Mouse (Mus musculus): Measurements from ENCODE around the gene Hacd1.
"Not testable (repeated sequence)": the region's sequence is repeated elsewhere in the genome, so short reads cannot be mapped to it uniquely, and the experiment has no call there.

Gene Hacd1

DNA sequence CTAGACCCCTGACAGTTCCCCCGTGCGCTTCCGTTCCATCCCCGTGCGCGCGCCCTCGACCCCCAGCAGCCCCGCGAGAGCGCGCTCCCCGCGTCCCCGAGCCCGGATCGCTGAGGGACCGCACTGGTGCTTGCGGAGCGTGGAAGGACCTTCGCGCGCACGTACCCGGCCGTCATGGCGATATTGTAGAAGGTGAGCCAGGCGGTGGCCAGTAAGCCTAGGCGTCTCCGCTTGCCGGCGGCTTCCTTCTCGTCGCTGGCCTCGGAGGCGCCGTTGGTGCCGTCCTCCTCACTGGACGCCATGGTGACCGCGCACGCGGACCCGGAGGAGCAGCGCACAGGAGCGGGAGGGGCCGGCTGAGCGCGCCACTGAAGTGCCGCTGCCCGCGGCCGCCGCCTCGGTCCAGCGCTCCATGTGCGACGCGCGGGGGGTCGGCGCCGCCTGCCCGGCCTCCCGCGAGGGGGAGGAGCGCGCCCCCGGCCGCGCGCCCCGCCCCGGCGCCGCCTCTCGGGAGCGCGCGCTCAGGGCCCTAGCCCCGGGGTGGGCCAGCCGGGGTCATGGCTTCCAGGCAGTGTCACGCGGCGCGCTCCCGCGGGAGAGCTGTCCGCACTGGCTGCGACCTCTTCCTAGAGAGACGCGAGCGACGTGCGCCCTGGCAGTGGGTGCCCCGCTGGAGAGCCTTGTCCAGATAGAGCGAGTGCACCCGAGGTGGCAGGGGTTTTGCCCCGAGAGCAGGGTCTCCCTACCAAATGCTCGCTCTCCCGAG lies at the start of gene Hacd1:
TSS of gene Hacd1 (minus strand) at position 570 of the 766 bp plus-strand sequence.
- DNase-seq = peak; percentile 85

DNA sequence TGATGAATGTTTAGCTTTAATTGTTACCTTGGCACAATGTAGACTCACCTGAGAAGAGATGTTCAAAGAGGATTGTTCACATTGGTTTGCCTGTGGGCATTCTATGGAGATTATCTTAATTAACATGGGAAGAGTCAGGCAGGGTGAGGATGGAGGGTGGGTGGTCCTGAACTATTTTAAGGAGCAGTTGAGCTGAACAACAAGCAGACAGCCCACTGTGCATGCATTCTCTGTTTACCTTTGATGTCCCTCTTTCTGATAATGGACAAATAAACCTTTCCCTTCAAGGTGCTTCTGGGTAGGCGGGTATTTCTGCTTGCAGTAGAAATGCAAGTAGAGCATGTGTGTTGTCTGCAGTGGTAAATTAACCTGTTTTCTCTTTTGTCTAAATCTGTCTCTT lies 48.0 kb upstream of the Hacd1 start:
- no peak for DNase-seq

DNA sequence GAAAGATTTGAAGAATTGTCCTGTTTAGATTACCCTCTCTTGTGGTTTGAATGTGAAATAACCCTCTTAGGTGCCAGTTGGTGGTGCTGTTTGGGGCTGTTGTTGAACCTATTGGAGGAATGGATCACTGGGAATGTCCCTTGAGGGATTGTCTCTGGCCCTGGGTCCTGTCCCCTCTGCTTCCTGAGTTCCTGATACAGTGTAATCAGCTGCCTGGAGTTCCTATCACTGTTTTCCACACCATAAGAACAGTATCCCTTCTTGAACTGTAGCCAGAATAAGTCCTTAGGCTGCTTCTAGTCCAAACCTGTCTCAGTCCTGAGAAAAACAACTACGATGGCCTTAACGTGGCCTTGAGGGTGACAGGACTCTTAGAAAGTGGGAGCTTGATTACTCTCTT lies 46.7 kb upstream of the Hacd1 start:
- no peak for DNase-seq

- no peak for DNase-seq
Observed at GRCm38 (mm10) chr2:14100533-14100932, 44.6 kb upstream of the Hacd1 start.

GRCm38 (mm10) chr2:14078527-14078926 lies 22.6 kb upstream of the Hacd1 start:
- not testable (repeated sequence) for DNase-seq

- no peak for DNase-seq
Observed at GRCm38 (mm10) chr2:14074221-14074901, 18.4 kb upstream of the Hacd1 start.

- DNase-seq = peak; percentile 89
Observed at GRCm38 (mm10) chr2:14073362-14074220, 17.7 kb upstream of the Hacd1 start, which contains the start of gene Stam. Gene Stam (plus strand): TSS chr2:14074098.

DNA sequence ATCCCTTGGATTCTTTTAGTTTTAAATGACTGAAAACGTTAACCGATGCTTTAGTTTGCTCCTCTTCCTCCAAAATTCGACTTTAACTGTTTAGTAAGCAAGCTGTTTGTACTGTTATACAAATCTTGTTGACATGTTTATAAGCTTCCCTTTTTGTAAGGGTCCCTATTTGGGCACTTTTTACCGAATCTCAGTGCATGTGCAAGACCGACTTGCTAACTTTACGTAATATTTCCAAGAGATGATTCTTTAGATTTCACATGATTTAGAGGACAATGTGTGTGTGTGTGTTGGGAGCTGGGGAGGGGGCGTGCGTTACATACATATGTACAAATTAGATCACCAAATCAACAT lies 17.1 kb upstream of the Hacd1 start:
- no peak for DNase-seq

GRCm38 (mm10) chr2:14070466-14070865 lies 14.5 kb upstream of the Hacd1 start:
- no peak for DNase-seq

- DNase-seq = no peak
Observed at GRCm38 (mm10) chr2:14069027-14069426, 13.1 kb upstream of the Hacd1 start.

DNA sequence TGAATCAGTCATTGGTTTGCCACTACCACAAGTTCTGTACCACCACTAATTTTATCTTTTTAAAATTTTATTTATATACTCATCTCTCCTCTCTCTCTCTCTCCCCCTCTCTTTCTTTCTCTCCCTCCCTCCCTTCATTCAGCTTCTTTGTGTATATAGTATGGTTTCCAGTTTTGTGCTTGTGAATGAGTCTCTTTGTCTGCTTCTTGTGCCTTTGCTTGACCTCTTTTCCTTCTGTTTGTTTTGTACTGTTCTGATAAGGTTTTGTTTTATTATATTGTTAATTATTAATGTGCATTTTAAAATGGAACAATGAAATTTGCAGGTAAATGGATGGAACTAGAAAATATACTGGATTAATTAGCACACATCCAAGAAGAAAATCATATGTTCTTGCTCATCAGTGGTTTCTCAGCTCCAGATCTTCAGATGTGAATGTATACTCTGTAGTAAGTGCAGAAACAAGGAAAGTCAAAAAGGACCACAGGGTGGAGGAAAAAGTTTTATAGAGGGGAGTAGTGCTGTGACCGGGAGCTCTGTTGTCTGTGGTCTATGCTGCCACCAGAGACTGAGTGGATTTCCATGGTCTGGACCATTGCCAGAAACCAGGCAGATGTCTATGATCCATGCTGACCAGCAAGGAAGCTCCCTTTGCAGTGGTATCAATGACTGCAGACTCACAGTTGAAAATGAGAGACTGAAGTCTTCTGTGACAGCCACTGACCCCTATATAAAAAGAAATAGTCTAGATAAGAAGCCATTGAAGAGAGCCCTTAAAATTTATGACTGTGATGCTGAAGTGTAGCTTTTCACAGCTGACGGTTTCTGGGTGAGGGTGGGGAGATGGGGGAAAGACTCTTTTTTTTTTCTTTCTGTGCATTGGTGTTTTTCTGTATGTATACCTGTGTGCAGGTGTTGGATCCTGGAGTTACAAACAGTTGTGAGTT lies 10.0 kb upstream of the Hacd1 start:
- DNase-seq = no peak

- DNase-seq = peak; percentile 66
Observed at GRCm38 (mm10) chr2:14055168-14055565, 768 bp downstream of the Hacd1 start.

DNA sequence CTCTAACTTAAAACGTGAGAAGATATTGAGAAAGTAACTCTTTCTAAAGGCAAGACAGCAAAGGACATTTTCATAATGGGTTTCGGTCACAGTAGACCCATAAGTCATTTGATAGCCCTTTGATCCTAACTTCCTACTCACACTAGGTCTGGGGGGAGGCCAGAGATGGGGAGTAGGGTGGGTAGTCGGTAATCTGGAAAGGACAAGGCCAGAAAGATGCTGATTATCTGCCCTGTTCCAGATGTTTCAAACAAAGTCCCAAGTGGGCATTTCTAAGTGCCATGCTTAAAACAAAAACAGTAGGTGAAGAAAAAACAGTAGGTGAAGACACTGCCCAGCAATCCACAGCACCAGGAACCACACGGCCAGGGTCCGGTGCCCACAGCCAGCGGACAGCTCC lies 1.2 kb downstream of the Hacd1 start:
- DNase-seq = no peak

- DNase-seq = no peak
Observed at GRCm38 (mm10) chr2:14054163-14054562, 1.8 kb downstream of the Hacd1 start.

DNA sequence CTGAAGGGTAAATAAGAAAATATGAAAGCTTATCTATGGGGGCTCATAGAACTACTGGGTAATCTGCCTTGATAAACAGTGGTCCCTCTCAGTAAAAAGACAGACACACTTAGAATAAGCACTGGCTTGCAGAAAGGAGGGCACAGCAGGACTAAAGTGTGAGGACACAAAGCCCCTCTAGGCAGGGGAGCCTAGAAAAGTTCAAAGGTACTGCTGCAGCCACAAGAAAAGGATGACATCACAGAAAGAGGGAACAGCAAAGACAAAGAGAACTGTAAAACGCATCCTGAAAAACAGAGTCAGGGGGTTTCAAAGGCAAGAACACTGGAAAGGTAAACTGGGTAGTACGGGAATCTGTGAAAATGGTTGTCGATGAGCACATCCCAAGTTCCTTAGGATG lies 2.3 kb downstream of the Hacd1 start:
- no peak for DNase-seq

DNA sequence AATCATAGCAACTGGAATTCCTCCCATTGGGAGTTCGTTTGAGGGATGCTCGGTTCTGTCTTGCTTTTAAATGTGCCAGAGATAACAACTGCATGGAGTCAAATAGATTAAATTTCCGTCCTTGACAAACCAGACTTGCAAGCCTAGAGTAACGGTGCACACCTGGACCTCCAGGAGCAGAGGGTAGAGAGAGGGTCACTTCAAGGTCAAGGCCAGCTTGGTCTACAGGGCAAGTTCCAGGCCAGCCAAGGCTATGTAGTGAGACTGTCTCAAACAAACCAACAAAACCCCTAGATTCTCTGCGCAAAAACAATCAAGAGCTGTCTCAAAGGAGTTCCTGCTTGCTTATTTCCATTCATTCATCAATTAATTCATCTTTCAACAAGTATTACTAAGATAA lies 7.1 kb downstream of the Hacd1 start:
- DNase-seq = no peak

DNA sequence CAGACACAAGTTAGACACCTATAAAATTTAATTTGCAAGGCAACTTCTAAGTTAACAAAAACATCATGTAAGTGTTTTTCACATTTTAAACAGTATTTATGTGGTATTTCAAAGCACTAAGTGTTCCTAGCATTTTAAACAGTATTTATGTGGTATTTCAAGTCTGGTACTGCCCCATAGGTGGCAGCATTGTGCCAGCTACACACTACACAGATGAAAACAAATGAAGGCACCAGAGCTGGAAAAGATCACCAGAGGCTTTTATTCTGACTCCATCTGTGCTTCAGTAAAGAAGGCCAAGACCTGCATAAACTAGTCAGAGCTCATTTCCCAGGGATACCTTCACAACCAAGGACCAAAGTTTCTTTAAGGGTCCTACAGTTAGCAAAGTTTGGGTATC lies 7.6 kb downstream of the Hacd1 start:
- peak; percentile 49 for DNase-seq

DNA sequence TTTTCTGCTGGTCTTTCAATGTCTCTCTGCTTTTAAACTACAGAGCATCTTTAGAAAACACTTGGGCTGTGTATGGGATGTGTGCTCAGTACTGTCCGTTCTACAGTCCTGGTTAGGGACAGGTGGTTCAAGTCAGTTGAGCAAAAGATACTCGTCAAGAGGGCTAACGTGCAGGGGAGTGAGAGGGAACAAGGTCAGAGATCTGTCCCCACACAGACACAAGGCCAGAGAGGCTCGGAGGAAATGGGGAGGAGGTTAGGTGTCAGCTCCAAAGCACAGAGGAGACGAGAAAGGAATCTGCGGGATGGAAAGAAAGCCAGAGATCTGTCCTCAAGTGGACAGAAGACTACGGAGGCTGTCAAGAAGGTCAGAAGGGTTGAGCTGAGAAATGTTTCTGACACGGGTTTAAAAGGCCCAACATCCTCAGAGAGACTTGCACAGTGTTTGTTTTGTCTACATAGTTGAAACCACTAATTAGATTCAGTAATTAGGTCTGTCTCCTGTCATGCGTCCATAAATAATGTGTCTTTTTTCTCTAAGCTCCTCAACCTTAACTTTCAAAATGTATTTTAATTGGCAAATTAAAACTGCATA lies 12.3 kb downstream of the Hacd1 start:
- DNase-seq = no peak

DNA sequence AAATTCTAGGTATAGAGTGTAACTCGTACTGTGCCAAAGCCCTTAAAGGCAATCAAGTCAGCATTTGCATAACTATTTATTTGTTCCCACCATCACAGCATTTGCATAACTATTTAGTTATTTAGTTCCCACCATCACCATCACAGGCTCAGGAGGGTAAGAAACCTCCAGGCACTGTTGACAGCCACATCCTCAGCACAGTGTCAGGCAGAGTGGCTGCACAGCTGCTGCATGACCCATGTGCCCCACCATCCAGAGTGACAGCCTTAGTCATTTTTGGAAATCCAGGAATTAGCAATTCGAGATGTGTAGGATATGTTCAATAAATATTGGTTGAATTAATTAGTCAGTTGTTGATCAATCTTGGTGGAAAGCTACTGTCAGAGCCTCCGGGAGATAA lies 12.9 kb downstream of the Hacd1 start:
- DNase-seq = no peak

DNA sequence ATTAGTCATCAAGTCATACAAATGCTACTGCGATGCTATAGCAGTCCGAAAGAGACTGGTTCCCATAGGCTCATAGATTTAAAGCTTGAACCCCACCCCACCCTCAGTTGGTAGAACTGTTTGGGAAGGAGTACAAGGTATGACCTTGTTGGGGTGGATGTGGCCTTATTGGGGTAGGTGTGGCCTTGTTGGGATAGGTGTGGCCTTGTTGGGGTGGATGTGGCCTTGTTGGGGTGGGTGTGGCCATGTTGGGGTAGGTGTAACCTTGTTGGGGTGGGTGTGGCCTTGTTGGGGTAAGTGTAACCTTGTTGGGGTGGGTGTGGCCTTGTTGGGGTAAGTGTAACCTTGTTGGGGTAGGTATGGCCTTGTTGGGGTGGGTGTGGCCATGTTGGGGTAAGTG lies 14.7 kb downstream of the Hacd1 start:
- no peak for DNase-seq

DNA sequence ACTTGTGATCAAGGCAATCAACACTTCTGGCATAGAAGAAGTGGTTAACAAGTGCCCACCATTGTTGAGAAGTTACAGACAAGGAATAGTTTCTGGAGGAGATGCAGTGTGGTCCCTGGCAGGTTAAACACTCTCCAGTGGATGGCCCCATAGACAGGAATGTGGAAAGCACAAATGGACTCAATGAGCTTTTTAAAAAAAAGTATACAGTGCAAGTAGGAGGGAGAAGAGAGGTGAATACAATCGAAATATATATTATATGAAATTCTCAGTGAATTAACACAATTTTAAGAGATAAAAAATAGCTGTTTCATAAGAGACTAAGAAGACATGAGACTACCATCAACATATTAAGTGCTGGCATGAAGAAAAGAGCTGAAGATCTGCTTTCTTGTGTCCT lies 36.7 kb downstream of the Hacd1 start:
- DNase-seq = no peak

GRCm38 (mm10) chr2:14005121-14005520 lies 50.8 kb downstream of the Hacd1 start:
- DNase-seq = no peak

Data from right cerebral cortex, postnatal 25 days (tissue).